Mouse (Mus musculus): Measurements from ENCODE around the gene Glce. TPM values are rescaled to one million over a fixed set of nuclear protein-coding genes. Genes with fewer than 3 reads are reported as not detected.
A peak's percentile ranks its signal among the peaks of the same experiment; 100 is the strongest.

Gene Glce
- polyA plus RNA-seq, 1 experiment, result 6.8 TPM

DNA sequence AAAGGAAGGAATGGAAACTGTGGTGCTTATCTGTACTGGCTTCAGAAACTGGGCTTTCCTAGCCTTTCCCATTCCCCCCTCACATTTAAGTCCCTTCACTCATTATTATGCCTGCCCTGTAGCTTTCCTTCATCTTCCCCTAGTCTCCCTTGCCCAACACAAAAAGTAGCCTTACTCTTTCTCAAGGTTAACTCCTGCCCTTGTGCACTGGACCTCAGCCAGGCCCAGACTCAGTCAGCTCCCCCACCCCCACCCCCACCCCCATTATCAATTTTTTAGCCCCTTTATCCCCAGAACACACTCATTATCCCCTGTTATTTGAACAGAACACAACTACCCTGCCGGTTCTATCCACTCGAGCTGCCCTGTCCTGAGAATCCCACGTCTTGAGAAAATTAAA, 1.0 kb upstream of the Glce start:
- DNase-seq (ENCODE audit: low read depth), result no peak

DNA sequence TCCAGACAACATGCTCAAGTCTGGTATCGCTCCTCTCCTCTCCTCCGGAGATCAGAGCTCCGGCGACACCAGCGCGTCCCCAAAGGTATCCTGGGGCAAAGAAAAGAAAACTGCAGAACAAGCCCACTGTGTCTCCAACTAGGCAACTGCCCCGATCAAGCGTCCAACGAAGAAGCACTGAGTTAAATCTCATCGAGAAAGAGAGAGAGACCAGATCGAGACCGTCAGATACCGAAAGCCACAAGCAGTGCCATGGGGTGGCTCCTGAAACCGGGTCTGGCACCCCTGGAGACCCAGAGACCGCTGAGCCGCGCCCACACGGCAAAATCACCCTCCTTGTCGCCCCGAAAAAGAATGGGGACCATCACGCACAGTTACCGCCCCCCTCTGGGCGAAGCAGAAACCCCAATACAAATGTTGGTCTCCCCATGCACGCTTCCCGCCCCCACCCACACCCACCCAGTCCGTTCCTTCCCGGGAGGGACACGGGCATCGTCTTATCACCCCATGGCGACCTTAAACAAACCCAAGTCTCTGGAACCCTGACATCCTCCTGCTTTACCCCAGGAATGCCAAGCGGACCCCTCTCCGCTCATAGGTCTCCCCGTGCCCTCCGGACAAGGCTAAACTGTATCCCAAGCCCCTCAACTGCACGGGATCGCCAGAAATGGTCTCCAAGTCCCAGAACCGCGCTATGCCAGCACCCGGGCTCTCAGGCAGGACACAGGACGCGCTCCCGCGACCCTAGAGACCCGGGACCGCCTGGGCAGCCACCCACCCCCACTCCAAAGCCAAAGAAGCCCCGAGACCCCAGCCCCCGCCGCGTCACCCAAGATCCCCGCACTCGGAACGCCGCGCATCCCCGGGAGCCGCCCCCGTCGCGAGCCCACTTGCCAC, 656 bp downstream of the Glce start:
- no peak for DNase-seq (ENCODE audit: low read depth)

DNA sequence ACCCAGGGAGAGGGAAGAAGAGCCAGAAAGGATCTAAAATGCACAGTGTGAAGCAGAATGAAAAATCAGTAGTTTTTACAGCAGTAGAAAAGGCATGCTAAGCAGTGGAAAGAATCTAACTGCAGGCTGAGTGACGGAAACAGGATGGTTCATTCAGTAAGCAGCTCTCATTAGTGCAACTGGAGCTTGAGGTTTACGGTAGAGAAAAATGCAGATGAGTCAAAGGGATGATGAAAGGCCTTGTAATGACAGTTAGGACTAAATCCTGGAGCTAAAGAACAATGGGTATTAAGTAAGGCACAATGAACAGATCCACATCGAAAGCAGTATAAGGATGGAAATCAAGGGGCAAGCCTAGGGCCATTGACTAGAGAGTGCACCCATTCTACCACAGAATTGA, 3.7 kb downstream of the Glce start:
- DNase-seq (ENCODE audit: low read depth), result peak; percentile 41

DNA sequence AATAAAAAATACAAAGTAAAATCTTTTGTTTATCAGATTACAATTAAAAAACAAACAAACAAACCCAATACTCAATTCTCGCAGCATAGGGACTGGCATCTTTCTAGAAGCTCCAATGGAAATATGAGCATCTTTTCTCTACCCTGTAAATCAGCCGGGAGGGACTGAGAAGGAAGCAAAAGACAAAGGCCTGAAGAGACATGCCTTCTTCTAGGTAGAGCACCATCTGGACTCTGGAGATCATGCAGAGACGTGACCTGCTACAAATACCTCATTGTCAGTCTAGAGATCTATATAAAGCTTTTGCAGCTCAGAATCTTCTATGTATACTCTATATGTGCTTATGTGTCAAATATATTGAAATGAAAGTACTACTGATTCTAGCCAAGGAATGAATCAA, 6.6 kb downstream of the Glce start:
- DNase-seq (ENCODE audit: low read depth), result no peak

DNA sequence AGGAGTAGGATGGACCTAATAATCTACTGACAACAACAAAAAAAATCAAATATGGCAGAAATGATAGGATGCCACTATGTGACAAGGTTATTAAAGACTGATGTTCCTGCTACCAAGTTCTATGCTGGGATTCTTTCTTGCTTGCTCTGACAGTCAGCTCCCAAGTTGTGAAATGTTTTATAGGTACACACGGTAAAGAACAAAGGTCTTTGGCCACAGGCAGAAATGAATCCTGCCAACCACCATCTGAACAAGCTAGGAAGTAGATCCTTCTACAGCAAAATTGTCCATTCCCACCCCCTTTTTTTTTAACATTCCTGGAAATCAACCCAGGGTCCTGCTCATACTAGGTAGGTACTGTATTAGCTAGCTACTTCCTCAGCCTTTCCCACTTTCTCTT, 25.9 kb downstream of the Glce start:
- no peak for DNase-seq (ENCODE audit: low read depth)

DNA sequence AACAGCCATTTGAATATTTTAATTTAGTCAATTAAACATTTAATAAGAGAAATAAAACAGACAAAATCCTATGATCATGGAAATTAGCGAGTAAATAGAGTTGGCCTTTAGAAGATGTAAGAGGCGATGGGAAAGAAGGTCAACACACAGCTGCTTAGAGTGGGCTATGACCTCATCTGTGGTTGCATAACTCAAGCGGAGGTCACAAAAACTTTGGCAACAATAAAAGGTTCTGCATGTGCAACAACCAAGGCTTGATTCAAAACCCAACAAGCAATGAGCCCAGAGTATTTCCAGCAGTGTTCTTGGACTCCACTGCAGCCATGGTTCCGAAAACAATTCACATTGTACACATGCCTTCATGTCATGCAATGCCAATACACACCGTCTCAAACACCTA, 30.9 kb downstream of the Glce start:
- DNase-seq (ENCODE audit: low read depth), result no peak

DNA sequence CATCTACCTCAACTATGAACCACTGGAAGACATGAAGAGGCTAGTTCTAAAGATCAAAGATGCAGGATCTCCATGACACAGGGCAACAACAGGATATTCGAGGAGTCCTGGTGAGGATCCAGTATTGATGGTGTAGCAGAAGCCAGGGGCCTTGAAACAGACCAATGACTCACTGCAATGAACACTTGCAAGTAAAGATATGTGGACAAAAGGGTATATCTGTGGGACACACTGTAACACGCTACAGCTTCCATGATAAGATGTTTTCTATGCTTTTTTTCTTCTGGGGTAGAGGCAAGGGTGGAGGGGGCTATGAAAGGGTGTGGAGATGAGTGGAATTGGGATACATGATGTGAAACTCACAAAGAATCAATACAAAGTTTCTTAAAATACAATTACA, 36.9 kb downstream of the Glce start:
- DNase-seq (ENCODE audit: low read depth), result no peak

DNA sequence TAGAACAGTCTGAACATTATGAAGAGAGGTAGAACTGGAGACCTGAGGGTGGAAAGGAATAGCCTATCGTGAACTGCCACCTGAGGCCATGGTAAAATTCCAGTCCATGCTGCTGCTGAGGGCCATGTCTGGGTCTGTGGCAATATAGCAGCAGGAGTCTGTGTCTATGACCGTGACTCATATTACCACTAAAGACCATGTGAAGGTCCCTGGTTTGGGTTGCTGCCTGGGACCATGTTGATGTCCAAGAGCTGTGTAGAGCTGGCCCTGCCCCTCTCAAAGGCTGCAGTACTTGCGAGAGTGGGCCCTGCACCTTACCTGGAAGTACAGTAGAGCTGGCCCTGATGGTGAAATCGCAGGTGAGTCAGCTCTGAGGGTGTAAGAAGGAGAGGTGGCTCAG, 37.6 kb downstream of the Glce start:
- no peak for DNase-seq (ENCODE audit: low read depth)

DNA sequence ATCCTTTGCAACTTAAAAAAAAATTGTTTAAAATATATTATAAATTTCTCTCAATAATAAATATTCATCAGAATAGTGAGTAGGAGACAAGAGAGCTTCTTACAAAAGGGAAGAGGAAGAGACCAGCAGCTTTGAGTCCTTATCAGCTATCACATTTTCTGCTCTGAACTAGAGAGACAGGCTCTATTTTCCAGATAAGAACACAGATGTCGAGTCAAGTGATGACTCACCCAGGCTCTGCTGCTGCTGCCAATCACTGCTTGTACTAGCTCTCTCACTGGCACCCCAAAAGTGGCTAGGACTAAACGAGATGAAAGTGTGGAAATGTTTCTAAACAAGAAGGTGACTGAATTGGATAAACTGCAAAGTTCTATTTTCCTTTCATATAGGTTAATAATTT, 39.5 kb downstream of the Glce start:
- DNase-seq (ENCODE audit: low read depth), result no peak

DNA sequence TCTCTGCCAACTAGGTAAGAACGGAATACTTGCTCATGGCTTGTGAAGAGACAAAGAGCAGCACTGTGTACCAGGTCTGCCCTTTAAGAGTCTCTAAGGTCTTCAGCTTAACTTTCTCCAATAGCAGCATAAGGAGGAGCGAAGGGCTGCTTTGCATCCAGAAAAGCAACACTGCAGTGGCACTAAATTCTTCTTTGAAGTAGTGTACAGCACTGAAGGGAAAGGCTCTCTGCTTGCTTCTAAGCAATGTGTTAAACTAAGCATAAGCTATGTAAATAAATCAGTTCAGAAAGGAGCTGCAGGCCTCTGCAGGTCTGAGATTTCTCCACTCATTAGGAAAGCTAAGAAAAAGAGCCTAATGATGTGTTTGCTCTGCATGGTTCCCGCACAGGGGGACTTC, 40.9 kb downstream of the Glce start:
- peak; percentile 34 for DNase-seq (ENCODE audit: low read depth)

DNA sequence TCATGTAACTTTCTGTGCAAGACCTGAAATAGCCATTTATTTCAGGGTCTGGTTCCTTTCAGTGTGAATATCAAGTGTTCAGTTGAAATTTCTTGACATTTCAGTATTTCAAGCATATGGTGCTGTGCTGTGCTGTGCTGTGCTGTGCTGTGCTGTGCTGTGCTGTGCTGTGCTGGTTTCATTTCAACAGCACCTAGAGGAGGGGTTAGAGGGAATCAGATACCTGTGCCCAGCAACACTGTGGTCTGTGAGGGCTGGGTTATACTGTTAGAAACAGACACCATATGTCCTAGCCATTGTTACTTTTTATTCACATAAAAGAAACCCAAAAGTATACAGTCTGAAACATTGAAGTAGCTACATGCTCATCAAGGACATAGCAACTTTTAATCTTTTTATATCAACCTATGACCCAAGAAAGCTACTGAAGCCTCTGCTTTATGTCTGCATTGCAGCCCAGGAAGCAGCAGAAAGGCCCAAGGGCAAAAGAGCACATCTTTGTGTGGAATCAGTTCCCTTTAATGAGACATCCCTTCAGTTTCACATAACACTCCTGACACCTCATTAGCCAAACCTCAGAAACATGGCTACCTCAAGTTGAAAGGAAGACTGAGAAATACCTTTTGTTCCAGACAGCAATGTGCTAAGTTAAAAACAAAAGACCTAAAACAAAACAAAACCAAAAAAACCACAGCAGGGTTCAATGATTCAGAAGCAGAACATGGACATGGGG, 42.3 kb downstream of the Glce start:
- DNase-seq (ENCODE audit: low read depth), result no peak

DNA sequence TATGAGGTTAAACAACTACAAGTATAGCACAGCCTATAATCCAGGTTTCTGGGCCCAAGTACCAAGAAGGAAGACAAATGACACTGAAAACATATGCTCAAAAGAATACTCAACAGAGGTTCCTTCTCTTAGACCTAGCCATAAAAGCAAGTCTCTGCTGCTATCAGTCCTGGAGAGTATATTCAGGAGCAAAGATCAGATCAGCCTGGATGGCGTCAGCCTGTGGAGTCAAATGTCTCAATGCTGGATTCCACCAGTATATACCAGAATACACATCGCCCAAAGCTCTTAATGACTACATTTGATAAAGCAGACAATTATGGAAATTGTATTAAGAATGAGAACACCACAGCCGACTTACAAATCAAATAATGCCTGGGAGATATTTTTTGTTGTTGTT, 60.2 kb downstream of the Glce start:
- DNase-seq (ENCODE audit: low read depth), result no peak

DNA sequence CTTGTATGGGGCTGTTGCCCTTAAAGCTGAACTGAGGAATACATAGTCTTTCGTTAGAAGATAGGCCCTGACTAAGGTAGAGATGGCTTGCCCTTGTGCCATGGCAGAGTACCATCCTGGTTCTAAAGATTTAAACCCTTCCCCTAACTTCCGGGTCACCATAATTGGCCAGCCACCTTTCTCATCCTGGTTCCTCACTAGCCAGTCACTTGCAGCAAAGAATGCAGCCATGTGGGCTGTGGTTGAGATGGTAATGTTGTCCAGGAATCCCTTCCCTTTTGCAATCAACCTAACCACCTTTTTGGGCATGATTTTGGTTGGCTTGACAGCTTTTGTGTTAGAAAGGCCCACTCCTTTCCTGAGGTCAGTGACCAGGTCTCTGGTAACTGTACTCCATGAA, 62.0 kb downstream of the Glce start:
- DNase-seq (ENCODE audit: low read depth), result no peak

DNA sequence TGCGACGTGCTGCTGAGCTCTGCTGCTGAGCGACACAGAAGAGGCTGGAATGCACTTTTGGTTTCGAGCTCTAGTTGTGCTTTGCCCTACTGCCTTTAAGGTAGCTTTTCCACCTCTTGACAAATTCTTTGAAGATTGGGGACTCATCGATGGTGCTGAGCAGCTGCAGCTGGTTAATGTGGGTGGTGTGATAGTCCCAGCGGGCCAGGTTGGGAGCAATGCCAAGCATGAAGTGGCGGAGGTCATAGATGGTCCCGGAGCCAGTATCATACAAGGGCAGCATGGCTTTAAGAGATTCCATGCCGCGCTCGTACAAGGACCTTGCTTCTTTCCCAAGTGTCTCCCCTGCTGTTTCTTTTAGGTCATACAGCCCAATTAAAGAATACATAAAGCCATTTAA, 62.5 kb downstream of the Glce start:
- no peak for DNase-seq (ENCODE audit: low read depth)

DNA sequence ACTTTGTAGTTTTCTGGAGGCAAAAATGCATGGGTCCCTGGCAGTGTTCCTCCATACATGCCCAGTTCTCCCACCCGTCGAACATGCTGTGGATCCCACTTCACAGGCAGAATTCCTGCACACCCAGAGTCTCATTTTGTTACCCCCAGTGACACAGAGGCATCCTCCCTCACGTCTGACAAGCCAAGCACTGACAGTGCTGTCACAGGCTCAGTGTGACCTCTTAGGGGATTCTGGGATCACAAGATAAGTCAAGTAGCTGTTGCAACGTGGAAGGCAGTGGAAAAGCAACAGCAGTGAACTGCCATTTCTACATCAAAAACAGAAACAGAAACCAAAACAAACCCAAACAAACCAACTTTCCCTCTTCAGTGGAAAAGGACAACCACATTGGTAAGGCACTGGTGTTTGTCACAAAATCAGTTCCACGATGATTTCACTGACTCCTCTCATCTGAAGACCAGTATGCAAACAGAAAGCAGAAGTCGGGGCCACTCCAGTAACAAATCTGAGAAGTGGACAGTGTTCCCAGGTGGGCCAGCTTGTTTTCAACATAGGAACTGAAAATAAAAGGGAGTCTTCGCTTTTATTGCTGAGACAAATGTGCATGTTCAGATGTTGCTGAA, 64.5 kb downstream of the Glce start:
- DNase-seq (ENCODE audit: low read depth), result no peak

DNA sequence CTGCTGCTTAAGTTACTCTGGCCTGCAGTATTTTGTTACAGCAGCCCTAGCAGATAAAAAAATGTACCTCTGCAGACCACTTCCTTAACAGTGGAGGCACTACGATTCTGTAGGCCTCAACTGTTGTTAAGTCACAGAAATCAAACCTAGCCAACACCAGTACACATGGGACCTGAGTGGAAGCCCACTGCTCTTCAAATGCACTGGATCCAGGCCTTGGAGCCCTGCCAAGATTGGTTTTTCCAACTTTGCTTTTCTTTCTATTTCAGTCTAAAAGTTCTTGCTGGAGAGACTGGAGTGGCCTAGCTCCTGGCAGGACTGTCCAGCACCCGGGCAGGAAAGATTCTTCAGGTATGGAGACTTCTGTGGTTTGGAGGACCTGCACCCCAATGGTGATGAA, 66.2 kb downstream of the Glce start:
- DNase-seq (ENCODE audit: low read depth), result no peak

DNA sequence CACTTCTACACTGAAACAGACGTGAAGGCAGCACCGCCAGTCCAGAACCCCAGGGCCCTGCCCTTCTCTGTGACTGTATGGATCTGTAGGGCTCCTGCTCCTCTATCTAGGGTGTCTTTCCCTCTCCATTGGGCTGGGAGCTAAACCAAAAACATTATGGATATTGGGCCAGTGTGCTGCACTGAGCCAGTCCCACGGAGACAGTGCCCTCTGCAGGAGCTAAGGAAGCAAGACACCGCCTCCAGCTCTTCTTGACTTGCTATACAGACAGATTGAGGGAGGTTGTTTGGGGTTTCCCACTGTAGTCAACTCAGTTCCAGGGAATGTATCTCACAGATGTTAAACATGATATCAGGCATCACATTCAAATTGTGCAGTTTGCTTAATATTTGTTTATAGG, 71.7 kb downstream of the Glce start:
- no peak for DNase-seq (ENCODE audit: low read depth)

DNA sequence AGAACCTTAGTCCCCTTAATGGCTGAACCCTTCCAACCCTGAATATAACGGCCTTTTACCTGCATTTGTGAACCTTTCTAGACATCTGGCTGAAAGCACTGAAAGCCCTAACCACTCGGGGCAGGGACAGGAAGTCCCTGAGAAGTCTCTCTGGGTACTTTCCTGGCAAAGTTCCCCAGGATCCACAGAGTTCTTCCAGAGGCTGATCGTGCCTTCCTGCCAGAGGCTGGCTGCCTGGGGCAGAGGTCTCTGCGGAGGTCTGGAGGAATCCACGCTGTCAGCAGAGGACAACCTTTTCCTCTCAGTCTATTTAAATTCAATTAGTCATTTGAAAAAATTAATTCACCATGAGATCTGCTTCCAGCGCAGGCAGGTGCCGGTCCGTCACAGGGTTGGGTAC, 73.3 kb downstream of the Glce start:
- DNase-seq (ENCODE audit: low read depth), result no peak

DNA sequence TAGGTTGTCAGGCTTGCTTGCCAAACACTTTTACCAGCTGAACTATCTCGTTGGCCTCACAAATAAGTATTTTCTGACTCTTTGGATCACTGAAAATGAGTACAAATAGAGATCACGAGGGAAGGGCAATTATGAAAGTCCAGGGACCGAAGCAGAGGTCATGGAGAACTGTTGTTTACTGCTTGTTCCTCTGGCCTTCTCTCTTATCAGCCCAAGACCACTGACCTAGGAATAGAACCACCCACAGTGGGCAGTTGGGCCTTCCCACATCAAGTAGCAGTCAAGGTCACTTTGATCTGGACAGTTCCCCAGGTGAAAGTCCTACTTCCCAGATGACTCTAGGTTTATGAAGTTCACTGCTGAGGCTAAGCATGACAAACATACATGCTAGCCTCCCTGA, 80.3 kb downstream of the Glce start:
- no peak for DNase-seq (ENCODE audit: low read depth)

DNA sequence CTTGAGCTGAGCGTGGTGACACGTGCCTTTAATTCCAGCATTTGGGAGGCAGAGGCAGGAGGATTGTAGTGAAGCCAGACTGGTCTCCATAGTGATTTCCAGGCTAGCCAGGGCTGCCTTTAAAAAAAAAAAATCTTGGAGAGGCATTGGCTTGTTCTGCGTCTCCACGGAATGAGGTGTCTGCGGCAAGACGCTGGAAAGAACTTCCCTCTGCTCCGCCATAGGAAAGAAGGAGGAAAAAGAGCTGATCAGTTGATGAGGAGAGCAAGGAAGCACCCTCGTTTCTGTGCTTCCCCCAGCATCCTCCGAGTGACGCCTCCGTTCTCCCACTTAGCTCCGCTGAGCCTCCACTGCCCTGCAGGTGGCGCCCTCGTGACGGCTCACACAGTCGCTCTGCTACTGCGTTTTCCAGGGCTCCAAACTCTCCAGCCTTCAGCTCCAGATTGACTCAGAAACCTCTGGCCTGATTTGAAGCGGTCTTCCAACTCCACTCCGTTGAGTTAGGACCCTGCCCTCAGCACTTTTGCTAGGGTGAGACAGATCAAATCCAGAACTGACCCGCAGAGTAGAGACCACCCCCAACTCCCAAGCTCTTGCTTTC, 82.3 kb downstream of the Glce start:
- no peak for DNase-seq (ENCODE audit: low read depth)

DNA sequence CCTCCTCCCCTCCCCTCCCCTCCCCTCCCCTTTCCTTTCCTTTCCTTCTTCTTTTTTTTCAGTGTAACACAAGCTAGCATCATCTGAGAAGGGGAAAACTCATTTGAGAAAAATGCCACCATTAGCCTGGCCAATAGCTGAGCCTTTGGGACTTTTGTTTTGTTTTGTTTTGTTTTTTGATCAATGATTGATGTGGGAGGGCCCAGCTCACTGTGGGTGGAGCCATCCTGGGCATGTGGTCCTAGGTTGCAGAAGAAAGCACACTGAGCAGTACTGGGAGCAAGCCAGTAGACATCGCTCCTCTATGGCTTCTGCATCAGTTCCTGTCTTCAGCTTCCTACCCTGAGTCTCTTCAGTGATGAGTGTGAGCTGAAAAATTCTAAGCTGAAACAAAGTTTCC, 86.6 kb downstream of the Glce start:
- no peak for DNase-seq (ENCODE audit: low read depth)

DNA sequence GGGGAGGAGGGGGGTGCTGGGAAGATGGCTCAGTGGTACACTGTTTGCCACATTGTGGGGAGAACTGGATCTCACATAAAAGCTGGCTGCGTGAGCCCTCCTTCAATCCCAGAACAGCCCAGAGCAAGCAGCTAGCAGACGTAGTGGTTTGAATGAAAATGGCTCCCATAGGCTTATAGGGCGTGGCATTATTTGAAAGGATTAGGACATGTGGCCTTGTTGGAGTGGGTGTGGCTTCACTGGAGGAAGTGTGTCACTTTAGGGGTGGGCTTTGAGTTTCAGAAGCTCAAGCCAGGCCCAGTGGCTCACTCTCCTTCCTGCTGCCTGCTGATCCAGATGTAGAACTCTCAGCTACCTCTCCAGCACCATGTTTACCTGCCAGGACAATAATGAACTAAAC, 90.2 kb downstream of the Glce start:
- no peak for DNase-seq (ENCODE audit: low read depth)

DNA sequence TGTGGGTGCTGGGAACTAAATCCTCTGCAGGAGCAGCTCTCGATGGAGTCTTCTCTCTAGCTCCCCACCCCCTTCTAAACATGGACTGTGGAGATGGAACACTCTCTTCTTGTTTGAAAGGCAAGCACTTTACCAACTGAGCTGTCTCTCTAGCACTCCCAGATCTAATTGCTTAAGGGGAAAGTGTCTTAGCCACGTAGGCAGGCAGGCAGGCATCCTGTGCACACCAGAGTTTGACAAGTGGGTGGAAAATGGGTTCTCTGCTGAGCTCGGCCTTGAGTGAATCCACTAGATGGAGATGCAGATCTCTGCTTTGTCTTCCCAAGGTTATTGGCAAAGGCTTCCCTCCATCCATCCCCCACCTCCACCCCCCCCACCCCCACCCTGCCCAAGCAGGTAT, 94.4 kb downstream of the Glce start:
- no peak for DNase-seq (ENCODE audit: low read depth)
